Mouse (Mus musculus) c-Kit-positive CD71-positive TER-119-negative erythroid progenitor cells, embryonic 14.5 days (primary cell): ENCODE data around the gene Tmem242.

Experiments
- DNase-seq: peaks from one replicate; pipeline ENCODE4 v3.0.0-alpha.2; 2013; ENCODE audit warnings: low read depth

Tmem242 gene

GRCm38 (mm10) chr17:5416518-5416917 is 23.5 kb downstream of the Tmem242 start:
- no peak for DNase-seq

GRCm38 (mm10) chr17:5414041-5414440 is 26.0 kb downstream of the Tmem242 start:
- no peak for DNase-seq

- no peak for DNase-seq
Observed at GRCm38 (mm10) chr17:5413350-5413749, 26.7 kb downstream of the Tmem242 start.

GRCm38 (mm10) chr17:5412740-5413139 is 27.3 kb downstream of the Tmem242 start:
- no peak for DNase-seq

GRCm38 (mm10) chr17:5412301-5412700 is 27.8 kb downstream of the Tmem242 start:
- DNase-seq: no peak

GRCm38 (mm10) chr17:5411205-5411604 is 28.9 kb downstream of the Tmem242 start:
- no peak for DNase-seq

GRCm38 (mm10) chr17:5410336-5410735 is 29.7 kb downstream of the Tmem242 start:
- no peak for DNase-seq

GRCm38 (mm10) chr17:5407030-5407429 is 33.0 kb downstream of the Tmem242 start:
- DNase-seq: no peak

- no peak for DNase-seq
Observed at GRCm38 (mm10) chr17:5406566-5406965, 33.5 kb downstream of the Tmem242 start.

GRCm38 (mm10) chr17:5403885-5404284 is 36.2 kb downstream of the Tmem242 start:
- no peak for DNase-seq

- DNase-seq: peak; percentile 57
Observed at GRCm38 (mm10) chr17:5402624-5403023, 37.4 kb downstream of the Tmem242 start.

GRCm38 (mm10) chr17:5402069-5402468 is 38.0 kb downstream of the Tmem242 start:
- peak; percentile 59 for DNase-seq

GRCm38 (mm10) chr17:5401288-5401687 is 38.8 kb downstream of the Tmem242 start:
- no peak for DNase-seq

- DNase-seq: no peak
Observed at GRCm38 (mm10) chr17:5400435-5401090, 39.5 kb downstream of the Tmem242 start.

- DNase-seq: peak; percentile 55
Observed at GRCm38 (mm10) chr17:5397148-5398007, 42.7 kb downstream of the Tmem242 start.

GRCm38 (mm10) chr17:5396213-5396612 is 43.8 kb downstream of the Tmem242 start:
- DNase-seq: no peak

GRCm38 (mm10) chr17:5395454-5396205 is 44.4 kb downstream of the Tmem242 start:
- DNase-seq: no peak

GRCm38 (mm10) chr17:5390682-5391081 is 49.4 kb downstream of the Tmem242 start:
- DNase-seq: no peak

GRCm38 (mm10) chr17:5388351-5388750 is 51.7 kb downstream of the Tmem242 start:
- no peak for DNase-seq

GRCm38 (mm10) chr17:5386885-5387545 is 53.0 kb downstream of the Tmem242 start:
- no peak for DNase-seq

- no peak for DNase-seq
Observed at GRCm38 (mm10) chr17:5385694-5386093, 54.4 kb downstream of the Tmem242 start.

GRCm38 (mm10) chr17:5377930-5378310 is 62.1 kb downstream of the Tmem242 start:
- DNase-seq: peak; percentile 46
